ENCODE assay signal across 10 mouse cellular contexts in the genomic region with DNA sequence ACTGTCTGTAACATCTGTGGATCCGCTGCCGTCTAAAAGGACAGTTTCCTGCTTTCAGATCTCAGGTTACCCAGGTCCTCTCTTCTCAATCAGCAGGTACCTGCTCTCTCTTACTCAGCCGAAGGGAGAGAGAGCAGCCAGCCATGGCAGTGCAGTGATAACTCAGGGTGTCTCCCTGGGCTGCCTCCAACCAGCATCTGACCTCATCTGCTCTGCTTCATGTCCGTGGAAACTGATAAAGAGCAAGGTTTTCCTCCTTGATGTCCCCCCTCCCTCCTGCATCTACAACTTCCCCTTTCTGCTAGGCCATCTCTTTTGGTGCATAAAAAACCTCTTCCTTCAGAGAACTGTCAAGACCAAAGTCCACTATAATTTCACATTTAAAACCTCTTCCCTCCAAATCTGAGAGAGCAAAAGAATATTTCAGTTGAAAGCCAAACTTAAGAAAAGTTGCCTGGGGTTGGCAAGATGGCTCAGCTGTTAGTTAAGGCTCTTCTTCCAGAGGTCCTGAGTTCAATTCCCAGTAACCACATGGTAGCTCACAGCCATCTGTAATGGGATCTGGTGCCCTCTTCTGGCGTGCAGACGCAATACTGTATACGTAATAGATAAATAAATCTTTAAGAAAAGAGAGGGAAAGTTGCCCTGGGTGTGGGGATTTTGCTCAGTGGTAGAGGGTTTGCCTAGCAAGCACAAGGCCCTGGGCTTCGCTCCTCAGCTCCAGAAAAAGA. TPM values are rescaled to one million over a fixed set of nuclear protein-coding genes. Genes with fewer than 3 reads are reported as not detected.
DNase-seq lines count a peak whose midpoint lies in the region; ATAC-seq and TF ChIP-seq lines count a peak whose summit lies in the region.
"Had no signal": no experiment of that assay in that cellular context is flagged by ENCODE, and none has a peak within 500 bp of the region (broad histone marks: within the 10 kb centered on the region; RNA-seq: fewer than 3 reads in every experiment).

No protein-coding gene starts in this region.

- H3K27me3 ChIP-seq in G1E (ENCODE audit: insufficient read depth, low read length) = no peaks in the 10 kb centered on the region
- H3K27me3 ChIP-seq in small intestine, adult 2 months (ENCODE audit: control insufficient read depth, insufficient read depth, low read length) = no peaks in the 10 kb centered on the region
- H3K27me3 ChIP-seq: heart, embryonic 13.5 days; midbrain, embryonic 12.5 days had no signal

- H3K4me3 ChIP-seq in G1E (ENCODE audit: low read depth, low read length) = peak overlapping the region; percentile 43; the same call in 1 of the 2 replicates
- H3K4me3 ChIP-seq in small intestine, adult 2 months (ENCODE audit: low read depth, low read length) = no peak overlapping the region
- H3K4me3 ChIP-seq: heart, embryonic 13.5 days; midbrain, embryonic 12.5 days had no signal

- WGBS in small intestine, adult 2 months = 59% methylated on average over 8 of the region's 8 CpGs

- 0 out of 2 replicates have a peak, but pooled peaks have one; percentile 18 for TF ChIP-seq CTCF in G1E (IDR thresholded peaks at IDR 0.05; ENCODE audit: low read depth, low read length)
- peak; percentile 34; the same call in 1 of the 2 replicates for TF ChIP-seq CTCF in small intestine, adult 2 months (IDR thresholded peaks at IDR 0.05; ENCODE audit: extremely low read depth, insufficient read length, insufficient replicate concordance, low read depth, low read length)

- H3K36me3 ChIP-seq in G1E (replicated peaks) = peaks cover 2% of the 10 kb centered on the region
- no peaks in the 10 kb centered on the region for H3K36me3 ChIP-seq in small intestine, adult 2 months (ENCODE audit: control insufficient read depth, insufficient read depth, low read length)
- H3K36me3 ChIP-seq: heart, embryonic 13.5 days; midbrain, embryonic 12.5 days had no signal

- intact Hi-C loops in heart, postnatal 25 days (cut with DNase I) = no loop called here
- intact Hi-C loops in left cerebral cortex, postnatal 36 days (cut with DNase I) = no loop called here

- H3K4me1 ChIP-seq in G1E (ENCODE audit: insufficient read depth, low read depth, low read length) = peaks cover 58% of the 10 kb centered on the region
- H3K4me1 ChIP-seq in small intestine, adult 2 months (ENCODE audit: control insufficient read depth, insufficient read depth, insufficient read length, low read length) = peaks cover 3% of the 10 kb centered on the region; the same call in 1 of the 2 replicates
- H3K4me1 ChIP-seq: midbrain, embryonic 12.5 days had no signal

- DNase-seq in heart, postnatal 4 days = peak; percentile 30
- DNase-seq in heart, postnatal 25 days (ENCODE audit: low spot score) = no peak
- DNase-seq in G1E (ENCODE audit: low spot score) = peak; percentile 73
- DNase-seq in induced T-regulatory cell, adult 2 months (ENCODE audit: low read depth) = peak; percentile 63
- no peak for DNase-seq in urinary bladder, postnatal 4 days (ENCODE audit: low spot score in 2 of 2)
- no peak for DNase-seq in gastrocnemius, postnatal 25 days
- DNase-seq in left cerebral cortex, postnatal 36 days (ENCODE audit: low spot score in 2 of 2) = no peak

- TF ChIP-seq POLR2A in small intestine, adult 2 months (IDR thresholded peaks at IDR 0.05; ENCODE audit: low read depth, low read length) = no peak

- no peak overlapping the region for H3K27ac ChIP-seq in small intestine, adult 2 months (ENCODE audit: insufficient read depth, low read depth, low read length)
- H3K27ac ChIP-seq: heart, embryonic 13.5 days; midbrain, embryonic 12.5 days had no signal

- peak; percentile 68 for ATAC-seq in G1E (ENCODE audit: extremely low read depth, insufficient number of reproducible peaks, low FRiP score, poor library complexity, severe bottlenecking)

- H3K9me3 ChIP-seq in G1E (replicated peaks) = 0 out of 2 replicates have a peak, but pooled peaks cover 2% of the 10 kb centered on the region
- H3K9me3 ChIP-seq: heart, embryonic 13.5 days; midbrain, embryonic 12.5 days had no signal

RNA-seq across cellular contexts. Expression of a gene that starts 9.4 kb away (rescaled TPM):
- total RNA-seq in heart, postnatal 4 days (2021) = 100 to 1,000 TPM; 119 to 134 TPM
- 100 to 1,000 TPM; 107 to 108 TPM for total RNA-seq in heart, postnatal 25 days (2021)
- total RNA-seq in G1E (2014; fragmentation: Nextera tagmentation) (224 and 234 TPM in 2 replicates), G1E (2017) (58.3 and 119 TPM in 2 replicates)
- polyA plus RNA-seq in G1E (2012) = 209 and 240 TPM in 2 replicates
- polyA plus RNA-seq in small intestine, adult 2 months (2012; rRNA removed) = 13.0 and 34.8 TPM in 2 replicates
- total RNA-seq in gastrocnemius, postnatal 25 days (2021) = 10 to 100 TPM; 56.5 to 58.2 TPM
- 100 to 1,000 TPM; 175 to 190 TPM for total RNA-seq in left cerebral cortex, postnatal 36 days (2021)

RNA-seq across cellular contexts. Expression of a gene that starts 47.4 kb away (rescaled TPM):
- 100 to 1,000 TPM; 103 to 108 TPM for total RNA-seq in heart, postnatal 4 days (2021)
- 100 to 1,000 TPM; 102 to 110 TPM for total RNA-seq in heart, postnatal 25 days (2021)
- total RNA-seq in G1E (2014; fragmentation: Nextera tagmentation) = 35.9 and 67.9 TPM in 2 replicates
- total RNA-seq in G1E (2017) = 8.2 and 18.1 TPM in 2 replicates
- 53.1 and 54.9 TPM in 2 replicates for polyA plus RNA-seq in G1E (2012)
- polyA plus RNA-seq in small intestine, adult 2 months (2012; rRNA removed) = 48.2 and 132 TPM in 2 replicates
- total RNA-seq in gastrocnemius, postnatal 25 days (2021) = 10 to 100 TPM; 68.5 to 72.2 TPM
- total RNA-seq in left cerebral cortex, postnatal 36 days (2021) = 10 to 100 TPM; 54.9 to 69.9 TPM

Comparison
In these comparisons a context has a peak if more than half of its experiments do, and no peak if none do; other contexts are left out.
1. DNase-seq: peak in heart, postnatal 4 days (single experiment), G1E (single experiment) and induced T-regulatory cell, adult 2 months (single experiment); none in heart, postnatal 25 days (single experiment), urinary bladder, postnatal 4 days (0 of 2), gastrocnemius, postnatal 25 days (single experiment) and left cerebral cortex, postnatal 36 days (0 of 2).